Mouse (Mus musculus): Measurements from ENCODE around the gene Fcrlb. TPM values are rescaled to one million over a fixed set of nuclear protein-coding genes. Genes with fewer than 3 reads are reported as not detected.

Gene Fcrlb
- polyA plus RNA-seq, 1 experiment from 2014 or later: not detected

DNA sequence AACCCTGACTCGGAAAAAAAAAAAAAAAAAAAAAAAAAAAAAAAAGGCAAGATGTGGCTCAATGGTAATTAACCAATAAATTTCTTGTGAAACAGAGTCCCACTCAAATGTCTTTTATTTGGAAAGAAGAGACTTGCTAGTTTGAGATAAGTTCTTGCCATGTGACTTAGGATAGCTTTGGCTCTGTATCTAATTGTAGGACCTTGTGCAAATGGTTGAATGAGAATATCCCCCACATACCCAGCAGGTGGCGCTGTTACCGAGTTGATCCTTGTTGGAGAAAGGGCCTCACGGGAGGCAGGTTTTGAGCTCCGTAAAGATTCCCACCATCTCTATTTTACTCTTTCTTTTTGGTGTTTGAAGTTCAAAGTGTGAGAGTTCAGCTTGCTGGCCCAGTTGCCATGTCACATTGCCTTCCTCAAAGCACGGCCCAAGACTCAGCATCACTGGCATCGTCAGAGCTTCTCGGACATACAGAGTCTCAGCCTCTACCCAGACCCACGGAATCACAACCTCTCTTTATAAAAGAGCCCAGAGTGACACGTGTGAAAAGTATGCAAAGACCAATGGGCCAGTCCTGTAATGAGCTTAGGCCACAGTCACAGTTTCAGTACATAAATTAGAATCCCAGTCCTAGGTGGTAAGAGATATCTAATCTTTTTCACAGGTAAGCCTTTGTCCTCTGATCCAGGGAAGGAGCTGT lies 11.1 kb downstream of the Fcrlb start:
- H3K27ac ChIP-seq (ENCODE audit: low read depth, low read length): no peak overlapping the region
- peak; percentile 87 for DNase-seq (ENCODE audit: low spot score)
- no peaks in the 10 kb centered on the region for H3K9me3 ChIP-seq (replicated peaks; ENCODE audit: control insufficient read depth, low read length)
- no peak overlapping the region for H3K9ac ChIP-seq (ENCODE audit: low read length)
- H3K4me1 ChIP-seq (ENCODE audit: control insufficient read depth, insufficient read depth, low read length): no peaks in the 10 kb centered on the region
- peak overlapping the region; percentile 25; the same call in 1 of the 2 replicates for H3K4me2 ChIP-seq (ENCODE audit: low read length)
- H3K27me3 ChIP-seq (replicated peaks; ENCODE audit: control insufficient read depth, insufficient read depth, low read length): peaks cover 13% of the 10 kb centered on the region; the same call in 1 of the 2 replicates
- H3K36me3 ChIP-seq (ENCODE audit: control insufficient read depth, insufficient read depth, low read length): no peaks in the 10 kb centered on the region
- 34% methylated on average over 10 of the region's 10 CpGs for WGBS
- ATAC-seq: peak; percentile 70
- no peak overlapping the region for H3K4me3 ChIP-seq (ENCODE audit: low read depth, low read length)

DNA sequence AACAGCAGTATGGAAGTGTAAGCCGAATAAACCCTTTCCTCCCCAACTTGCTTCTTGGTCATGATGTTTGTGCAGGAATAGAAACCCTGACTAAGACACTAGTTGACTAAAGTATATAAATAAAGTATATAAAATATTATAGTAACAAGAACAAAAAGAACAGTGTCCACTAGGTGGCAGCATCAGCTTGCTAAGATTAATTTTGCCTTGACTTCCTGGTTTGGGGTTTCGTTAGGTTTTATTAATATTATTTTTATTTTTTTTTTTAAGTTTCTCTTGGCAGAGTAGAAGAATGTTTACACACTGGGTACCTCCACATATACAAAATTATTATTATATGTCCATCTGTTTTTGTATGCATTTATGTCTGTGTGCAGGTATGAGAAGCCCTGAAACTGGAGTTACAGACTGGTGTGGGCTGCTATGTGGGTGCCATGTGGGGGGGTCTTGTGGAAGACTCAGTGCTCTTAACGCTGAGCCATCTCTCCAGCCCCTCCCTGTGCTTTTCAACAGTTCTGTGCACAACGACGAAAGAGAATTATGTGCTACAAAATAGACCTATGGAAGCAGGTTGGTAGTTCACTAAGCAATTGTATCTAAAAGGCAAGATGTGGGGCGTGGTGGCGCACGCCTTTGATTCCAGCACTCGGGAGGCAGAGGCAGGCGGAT lies 11.8 kb downstream of the Fcrlb start:
- Histone ChIP-seq H3K4me1 (ENCODE audit: control insufficient read depth, insufficient read depth, low read length) (no peaks in the 10 kb centered on the region), H3K4me3 (ENCODE audit: low read depth, low read length) (no peak overlapping the region), H3K27ac (ENCODE audit: low read depth, low read length) (no peak overlapping the region), H3K9me3 (replicated peaks; ENCODE audit: control insufficient read depth, low read length) (no peaks in the 10 kb centered on the region), H3K27me3 (replicated peaks; ENCODE audit: control insufficient read depth, insufficient read depth, low read length) (0 out of 2 replicates have a peak, but pooled peaks cover 8% of the 10 kb centered on the region), H3K36me3 (ENCODE audit: control insufficient read depth, insufficient read depth, low read length) (no peaks in the 10 kb centered on the region), H3K4me2 (ENCODE audit: low read length) (no peak overlapping the region), H3K9ac (ENCODE audit: low read length) (no peak overlapping the region)
- WGBS: 37% methylated on average over 10 of the region's 10 CpGs
- DNase-seq (ENCODE audit: low spot score): peak; percentile 82
- peak; percentile 34; the same call in 1 of the 2 replicates for ATAC-seq

DNA sequence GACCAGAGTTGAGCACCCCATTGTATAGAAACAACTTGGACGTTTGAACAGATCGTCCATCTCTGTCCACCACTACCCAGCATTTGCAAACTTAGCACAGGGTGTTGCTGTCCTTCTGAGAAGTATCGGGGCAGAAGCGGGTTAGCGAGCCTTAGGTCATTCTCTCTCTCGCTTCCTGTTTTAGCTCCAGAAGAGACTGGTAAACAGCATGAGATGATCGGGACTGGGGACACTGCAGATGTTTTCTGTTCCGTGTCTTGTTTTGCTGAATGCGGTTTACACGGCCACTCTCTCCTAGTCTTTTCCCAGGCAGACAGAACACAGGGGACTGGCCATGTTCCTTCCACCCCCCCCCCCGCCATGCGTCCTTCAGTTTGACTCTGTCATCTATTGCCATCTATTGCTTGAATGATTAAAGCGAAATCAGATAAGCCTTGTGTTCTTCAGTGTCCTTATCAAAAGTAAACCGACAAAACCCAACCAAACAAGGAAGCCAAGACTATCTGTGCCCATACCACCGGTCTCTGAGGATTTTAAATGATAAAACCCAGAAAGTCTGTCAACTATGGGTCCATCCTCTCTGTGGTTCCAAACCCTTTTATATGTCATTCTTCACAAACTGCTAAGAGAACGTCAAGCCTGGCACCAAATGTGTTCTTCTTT lies 14.2 kb downstream of the Fcrlb start:
- WGBS: 84% methylated on average over 16 of the region's 16 CpGs
- H3K4me1 ChIP-seq (ENCODE audit: control insufficient read depth, insufficient read depth, low read length): no peaks in the 10 kb centered on the region
- H3K4me2 ChIP-seq (ENCODE audit: low read length): no peak overlapping the region
- DNase-seq (ENCODE audit: low spot score) (no peak), ATAC-seq (no peak)
- H3K9me3 ChIP-seq (replicated peaks; ENCODE audit: control insufficient read depth, low read length): no peaks in the 10 kb centered on the region
- H3K9ac ChIP-seq (ENCODE audit: low read length): no peak overlapping the region
- no peaks in the 10 kb centered on the region for H3K36me3 ChIP-seq (ENCODE audit: control insufficient read depth, insufficient read depth, low read length)
- H3K27ac ChIP-seq (ENCODE audit: low read depth, low read length): no peak overlapping the region
- no peak overlapping the region for H3K4me3 ChIP-seq (ENCODE audit: low read depth, low read length)
- H3K27me3 ChIP-seq (replicated peaks; ENCODE audit: control insufficient read depth, insufficient read depth, low read length): 0 out of 2 replicates have a peak, but pooled peaks cover 3% of the 10 kb centered on the region

DNA sequence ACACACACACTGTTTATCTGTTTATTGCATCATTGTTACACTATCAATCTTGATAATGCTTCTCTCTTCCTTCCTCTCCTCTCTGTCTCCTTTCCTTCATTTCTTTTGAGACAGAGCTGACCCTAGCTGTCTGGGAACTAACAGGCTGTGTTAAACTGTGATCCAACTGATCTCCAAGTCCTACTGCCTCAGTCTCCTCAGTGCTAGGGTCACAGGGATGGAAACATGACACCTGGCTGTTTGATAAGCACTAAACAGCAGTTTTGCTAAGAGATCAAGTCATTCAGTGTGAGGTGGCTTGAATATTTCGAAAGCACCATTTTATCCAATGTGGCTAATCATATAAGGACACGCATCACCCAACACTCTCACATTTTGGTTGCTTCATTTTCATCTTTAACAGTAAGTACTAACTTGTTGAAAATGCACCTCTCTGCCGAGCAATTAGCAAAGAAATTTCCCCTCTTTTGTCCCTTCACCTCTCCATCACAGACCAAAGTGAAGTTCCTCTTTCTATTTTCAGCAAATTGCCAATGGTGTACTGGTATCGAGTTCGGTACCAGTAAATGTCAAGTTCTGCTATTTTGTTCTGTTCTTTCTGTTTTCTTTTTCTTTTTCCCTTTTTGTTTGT lies 16.0 kb downstream of the Fcrlb start:
- Histone ChIP-seq H3K9ac (ENCODE audit: low read length) (no peak overlapping the region), H3K4me2 (ENCODE audit: low read length) (no peak overlapping the region)
- no peak for ATAC-seq

DNA sequence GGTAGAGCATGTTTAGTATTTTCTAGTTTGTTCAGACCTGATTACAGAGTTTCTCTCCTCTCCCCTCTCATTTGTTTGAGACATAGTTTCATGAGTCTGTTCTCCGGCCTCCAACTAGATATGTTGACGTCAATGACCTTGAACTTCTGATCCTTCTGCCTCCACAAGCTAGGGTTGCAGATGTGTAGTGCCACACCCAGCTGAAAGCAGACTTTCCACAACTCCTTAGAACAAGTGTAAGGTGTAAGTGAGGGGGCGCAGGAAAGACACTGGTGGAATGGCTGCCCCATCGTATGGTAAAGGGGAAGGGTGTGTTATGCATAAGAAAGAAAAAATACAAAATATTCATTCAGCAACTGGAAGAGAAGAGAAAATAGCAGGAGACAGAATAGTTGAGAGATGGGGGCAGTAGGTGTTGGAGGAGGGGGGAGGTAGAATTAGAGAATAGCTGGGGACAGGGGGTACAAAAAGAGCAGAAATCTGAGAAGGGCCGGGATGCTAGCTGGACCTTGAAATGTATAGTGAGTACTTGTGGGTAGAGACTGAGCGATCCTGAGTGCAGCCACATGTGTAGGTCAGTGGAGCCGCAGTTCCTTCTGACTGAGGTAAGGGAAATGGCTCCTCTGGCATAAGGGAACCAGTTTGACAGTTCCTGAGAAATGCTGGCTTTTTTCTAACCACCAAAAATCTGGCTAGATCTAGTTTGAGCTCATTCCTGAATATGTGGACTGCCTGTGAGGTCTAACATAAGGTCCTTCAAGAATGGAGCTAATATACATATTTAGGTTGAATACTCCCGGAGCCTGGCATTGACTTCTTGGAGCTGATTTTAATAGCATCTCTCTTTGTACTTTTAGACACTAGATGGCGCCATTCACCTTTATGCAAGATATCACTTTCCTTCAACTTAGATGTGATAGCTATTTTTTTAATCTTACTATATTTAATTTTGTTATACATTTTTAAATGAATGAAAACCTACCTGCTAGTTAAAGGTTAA lies 17.8 kb downstream of the Fcrlb start:
- Histone ChIP-seq H3K36me3 (ENCODE audit: control insufficient read depth, insufficient read depth, low read length) (no peaks in the 10 kb centered on the region), H3K4me3 (ENCODE audit: low read depth, low read length) (no peak overlapping the region), H3K9ac (ENCODE audit: low read length) (no peak overlapping the region), H3K9me3 (replicated peaks; ENCODE audit: control insufficient read depth, low read length) (no peaks in the 10 kb centered on the region), H3K27me3 (replicated peaks; ENCODE audit: control insufficient read depth, insufficient read depth, low read length) (0 out of 2 replicates have a peak, but pooled peaks cover 3% of the 10 kb centered on the region), H3K4me2 (ENCODE audit: low read length) (no peak overlapping the region), H3K27ac (ENCODE audit: low read depth, low read length) (no peak overlapping the region), H3K4me1 (ENCODE audit: control insufficient read depth, insufficient read depth, low read length) (no peaks in the 10 kb centered on the region)
- 65% methylated on average over 9 of the region's 9 CpGs for WGBS
- peak; percentile 80 for DNase-seq (ENCODE audit: low spot score)
- ATAC-seq: no peak

More for the DNA sequence above, 16.0 kb downstream of the Fcrlb start:
- H3K9me3 ChIP-seq (replicated peaks; ENCODE audit: control insufficient read depth, low read length): no peaks in the 10 kb centered on the region
- H3K27ac ChIP-seq (ENCODE audit: low read depth, low read length): no peak overlapping the region
- H3K4me1 ChIP-seq (ENCODE audit: control insufficient read depth, insufficient read depth, low read length): no peaks in the 10 kb centered on the region
- no peaks in the 10 kb centered on the region for H3K36me3 ChIP-seq (ENCODE audit: control insufficient read depth, insufficient read depth, low read length)
- 0 out of 2 replicates have a peak, but pooled peaks cover 3% of the 10 kb centered on the region for H3K27me3 ChIP-seq (replicated peaks; ENCODE audit: control insufficient read depth, insufficient read depth, low read length)
- DNase-seq (ENCODE audit: low spot score): no peak
- no peak overlapping the region for H3K4me3 ChIP-seq (ENCODE audit: low read depth, low read length)
- WGBS: 87% methylated on average over 5 of the region's 5 CpGs

DNA sequence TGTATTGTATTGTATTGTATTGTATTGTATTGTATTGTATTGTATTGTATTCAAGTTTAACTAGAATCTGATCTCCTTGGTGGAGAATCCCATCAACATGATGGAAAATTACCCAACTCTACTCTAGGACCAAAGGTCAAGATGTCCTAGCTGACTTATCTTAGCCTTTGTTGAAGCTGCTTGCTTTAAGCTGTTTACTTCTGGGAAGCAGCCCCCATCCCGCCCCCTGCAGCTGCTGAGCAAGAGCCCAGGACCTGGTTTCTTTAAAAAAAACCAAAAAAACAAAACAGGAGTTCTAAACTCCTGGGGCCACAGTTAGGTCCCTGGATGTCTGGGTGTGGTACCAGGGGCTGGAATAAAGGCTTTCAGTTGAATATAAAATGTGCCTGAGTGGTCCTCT lies 20.5 kb downstream of the Fcrlb start:
- Histone ChIP-seq H3K27ac (ENCODE audit: low read depth, low read length) (no peak overlapping the region), H3K9me3 (replicated peaks; ENCODE audit: control insufficient read depth, low read length) (no peaks in the 10 kb centered on the region), H3K4me2 (ENCODE audit: low read length) (no peak overlapping the region), H3K4me3 (ENCODE audit: low read depth, low read length) (no peak overlapping the region), H3K27me3 (replicated peaks; ENCODE audit: control insufficient read depth, insufficient read depth, low read length) (0 out of 2 replicates have a peak, but pooled peaks cover 3% of the 10 kb centered on the region), H3K4me1 (ENCODE audit: control insufficient read depth, insufficient read depth, low read length) (no peaks in the 10 kb centered on the region), H3K9ac (ENCODE audit: low read length) (no peak overlapping the region), H3K36me3 (ENCODE audit: control insufficient read depth, insufficient read depth, low read length) (no peaks in the 10 kb centered on the region)
- WGBS: 57% methylated on average over 1 of the region's 1 CpGs
- no peak for DNase-seq (ENCODE audit: low spot score)
- no peak for ATAC-seq

DNA sequence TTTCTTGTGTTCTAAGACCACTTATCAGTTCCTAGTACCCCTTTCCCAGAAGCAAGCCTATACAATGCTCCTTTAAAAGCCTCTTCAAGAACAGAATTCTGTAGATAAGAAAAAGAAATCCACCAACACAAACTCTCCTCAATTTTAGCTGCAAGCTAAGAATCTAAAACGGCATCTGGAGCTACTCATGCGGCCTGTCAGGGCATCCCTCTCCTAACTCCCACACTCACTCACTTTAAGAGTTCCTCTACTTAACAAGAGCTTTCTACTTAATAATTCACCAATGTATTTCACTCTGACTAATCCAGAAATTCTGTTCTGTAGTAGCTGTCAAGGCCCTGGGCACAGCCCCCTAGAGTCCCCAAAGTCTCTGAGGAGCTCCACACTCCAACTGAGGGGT lies 21.1 kb downstream of the Fcrlb start:
- no peak for ATAC-seq
- H3K4me2 ChIP-seq (ENCODE audit: low read length): no peak overlapping the region
- DNase-seq (ENCODE audit: low spot score): no peak
- no peaks in the 10 kb centered on the region for H3K9me3 ChIP-seq (replicated peaks; ENCODE audit: control insufficient read depth, low read length)
- no peak overlapping the region for H3K27ac ChIP-seq (ENCODE audit: low read depth, low read length)
- H3K27me3 ChIP-seq (replicated peaks; ENCODE audit: control insufficient read depth, insufficient read depth, low read length): 0 out of 2 replicates have a peak, but pooled peaks cover 3% of the 10 kb centered on the region
- H3K9ac ChIP-seq (ENCODE audit: low read length): no peak overlapping the region
- 80% methylated on average over 2 of the region's 2 CpGs for WGBS
- no peak overlapping the region for H3K4me3 ChIP-seq (ENCODE audit: low read depth, low read length)
- no peaks in the 10 kb centered on the region for H3K4me1 ChIP-seq (ENCODE audit: control insufficient read depth, insufficient read depth, low read length)
- H3K36me3 ChIP-seq (ENCODE audit: control insufficient read depth, insufficient read depth, low read length): no peaks in the 10 kb centered on the region

DNA sequence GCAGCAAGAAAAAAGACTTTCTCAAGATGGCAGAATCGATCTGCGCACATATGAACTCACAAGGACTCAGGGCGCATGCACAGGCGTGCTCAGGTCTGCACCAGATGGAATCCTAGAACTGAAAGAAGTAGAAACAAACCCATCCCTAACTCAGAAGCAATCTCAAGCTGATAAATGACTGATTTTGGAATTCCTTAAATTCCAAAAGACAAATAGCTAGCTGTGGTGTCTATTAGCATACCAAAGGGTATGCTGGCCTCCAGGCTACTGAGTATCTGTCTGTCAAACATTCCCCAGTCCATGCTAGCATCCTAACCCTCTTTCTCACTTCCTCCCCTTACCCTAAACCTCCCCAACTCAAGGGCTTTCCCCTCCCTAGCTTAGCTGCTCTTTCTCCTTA lies 23.4 kb downstream of the Fcrlb start:
- H3K36me3 ChIP-seq (ENCODE audit: control insufficient read depth, insufficient read depth, low read length): no peaks in the 10 kb centered on the region
- WGBS: 84% methylated on average over 4 of the region's 4 CpGs
- DNase-seq (ENCODE audit: low spot score) (no peak), ATAC-seq (no peak)
- no peak overlapping the region for H3K27ac ChIP-seq (ENCODE audit: low read depth, low read length)
- H3K4me3 ChIP-seq (ENCODE audit: low read depth, low read length): no peak overlapping the region
- H3K9me3 ChIP-seq (replicated peaks; ENCODE audit: control insufficient read depth, low read length): no peaks in the 10 kb centered on the region
- H3K9ac ChIP-seq (ENCODE audit: low read length): no peak overlapping the region
- 0 out of 2 replicates have a peak, but pooled peaks cover 3% of the 10 kb centered on the region for H3K27me3 ChIP-seq (replicated peaks; ENCODE audit: control insufficient read depth, insufficient read depth, low read length)
- no peak overlapping the region for H3K4me2 ChIP-seq (ENCODE audit: low read length)
- peaks cover 5% of the 10 kb centered on the region; the same call in 1 of the 2 replicates for H3K4me1 ChIP-seq (ENCODE audit: control insufficient read depth, insufficient read depth, low read length)

Data from forebrain, embryonic 14.5 days (tissue).